Mouse (Mus musculus): ENCODE results near the gene Gpr155.

GRCm38 (mm10) chr2:73301979-73302378, 84.4 kb downstream of the Gpr155 start:
- no peak for TF ChIP-seq POLR2A (IDR thresholded peaks at IDR 0.05; ENCODE audit: extremely low read depth, insufficient read depth, low read length)
- no peak for TF ChIP-seq CTCF (IDR thresholded peaks at IDR 0.05; ENCODE audit: low read depth, low read length)
